Mouse (Mus musculus): ENCODE results near the gene Mark3.

Gene Mark3

DNA sequence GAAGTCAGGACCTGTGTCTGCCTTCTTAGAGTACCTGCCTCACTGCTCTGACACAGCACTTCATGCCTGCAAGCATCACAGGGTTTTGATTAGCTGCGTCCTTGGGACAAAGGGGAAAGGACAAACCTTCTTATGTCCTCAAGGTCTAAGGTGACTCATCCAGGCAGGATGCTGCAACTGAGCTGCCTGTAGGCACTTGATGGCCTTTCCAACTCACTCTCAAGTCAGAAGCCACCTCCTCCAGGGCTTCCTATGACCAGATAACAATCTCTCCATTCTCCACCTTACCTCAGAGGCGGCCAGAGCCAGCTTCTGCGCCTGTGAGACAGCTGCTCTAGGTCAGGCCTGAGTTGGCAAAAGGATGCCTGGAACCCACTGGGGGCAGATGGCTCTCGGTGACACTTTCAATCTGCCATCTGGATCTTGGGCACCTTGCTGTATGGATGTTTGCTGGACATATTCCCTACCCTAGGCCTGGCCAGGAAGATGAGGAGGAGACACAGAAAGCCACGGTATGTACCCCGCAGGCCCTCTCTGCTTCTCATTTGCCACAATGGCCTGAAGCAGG lies 124.1 kb downstream of the Mark3 start:
- ATAC-seq (ENCODE audit: low TSS enrichment), result no peak

DNA sequence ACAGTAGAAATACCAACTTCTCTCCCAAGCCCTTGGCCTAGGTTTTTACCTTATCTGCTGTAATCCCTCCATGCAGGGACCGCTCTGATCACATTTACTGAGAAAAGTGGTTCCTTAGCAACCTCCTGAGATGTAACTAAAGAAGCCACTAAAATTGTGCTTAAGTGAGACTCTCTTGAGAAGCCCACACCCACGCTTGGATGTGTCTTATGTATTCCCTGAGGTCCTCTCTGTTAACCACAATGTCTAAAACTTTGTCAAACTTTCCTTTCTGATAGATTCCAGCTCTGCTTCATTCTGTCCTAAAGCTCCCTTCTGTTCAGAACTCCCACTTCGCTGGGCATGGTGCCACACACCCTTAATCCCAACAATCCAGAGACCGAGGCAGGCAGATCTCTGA lies 125.2 kb downstream of the Mark3 start:
- peak; percentile 39 for ATAC-seq (ENCODE audit: low TSS enrichment)

DNA sequence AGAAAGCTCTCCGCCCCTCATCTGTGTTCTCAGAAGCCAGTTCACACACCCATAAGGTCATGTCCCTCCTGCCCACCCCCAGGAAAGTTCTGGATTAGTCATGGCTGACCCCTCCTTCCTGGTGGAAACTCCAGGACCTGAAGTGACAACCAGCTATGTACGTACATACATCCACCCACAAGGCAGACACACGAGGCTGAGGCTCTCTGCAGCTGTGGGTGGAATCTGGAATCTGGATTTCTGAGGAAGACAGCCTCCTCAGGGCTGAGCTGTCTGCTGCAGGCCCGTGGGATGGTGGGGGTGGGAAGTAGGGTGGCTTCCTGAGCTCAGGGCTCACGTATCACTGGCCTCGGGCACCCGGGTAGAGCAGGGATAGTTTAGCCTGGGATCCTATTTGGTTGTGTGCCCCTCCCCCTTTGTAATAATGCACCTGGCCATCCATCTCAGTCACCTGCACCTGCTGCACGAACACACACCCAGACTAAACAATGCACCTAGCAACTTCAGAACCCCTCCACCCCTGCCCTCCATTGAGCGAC lies 126.7 kb downstream of the Mark3 start:
- ATAC-seq (ENCODE audit: low TSS enrichment), result peak; percentile 72

DNA sequence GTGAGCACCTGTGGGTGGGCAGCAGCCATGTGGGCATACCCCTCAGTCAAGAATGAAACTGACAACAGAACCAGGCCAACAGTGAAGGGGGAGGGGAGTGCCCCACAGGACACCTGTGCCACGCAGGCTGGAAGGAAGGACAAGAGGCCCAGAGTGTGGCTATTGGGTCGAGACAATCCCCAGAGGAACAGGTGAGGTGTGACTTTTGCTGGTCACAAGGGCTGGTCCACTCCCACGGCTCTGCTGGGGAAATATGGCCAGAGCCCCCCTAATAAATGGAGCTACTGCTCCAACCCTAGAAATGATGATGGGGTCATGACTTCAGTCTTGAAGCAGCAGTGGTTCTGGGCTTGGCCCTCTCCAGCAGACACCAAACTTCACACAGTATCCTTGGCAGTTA lies 129.0 kb downstream of the Mark3 start:
- no peak for ATAC-seq (ENCODE audit: low TSS enrichment)

DNA sequence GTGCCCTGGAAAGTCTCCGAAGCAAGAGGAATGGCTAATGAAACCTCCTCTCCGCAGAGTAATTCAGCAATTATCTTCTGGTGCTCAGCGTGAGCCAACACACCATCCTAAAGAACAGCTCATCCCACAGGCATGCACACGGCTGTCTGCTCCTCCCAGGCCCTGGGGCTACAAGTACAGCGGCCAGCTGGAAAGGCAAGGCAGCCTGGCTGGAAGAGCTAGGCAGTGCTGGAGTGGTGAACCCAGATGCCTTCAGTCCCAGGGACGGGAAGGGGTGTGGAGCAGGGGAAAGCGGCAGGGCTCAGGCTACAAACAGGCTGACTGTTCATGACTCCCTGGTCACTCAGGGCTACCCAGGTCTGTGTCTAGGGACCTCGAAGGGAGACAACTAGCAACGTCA lies 130.3 kb downstream of the Mark3 start:
- no peak for ATAC-seq (ENCODE audit: low TSS enrichment)

DNA sequence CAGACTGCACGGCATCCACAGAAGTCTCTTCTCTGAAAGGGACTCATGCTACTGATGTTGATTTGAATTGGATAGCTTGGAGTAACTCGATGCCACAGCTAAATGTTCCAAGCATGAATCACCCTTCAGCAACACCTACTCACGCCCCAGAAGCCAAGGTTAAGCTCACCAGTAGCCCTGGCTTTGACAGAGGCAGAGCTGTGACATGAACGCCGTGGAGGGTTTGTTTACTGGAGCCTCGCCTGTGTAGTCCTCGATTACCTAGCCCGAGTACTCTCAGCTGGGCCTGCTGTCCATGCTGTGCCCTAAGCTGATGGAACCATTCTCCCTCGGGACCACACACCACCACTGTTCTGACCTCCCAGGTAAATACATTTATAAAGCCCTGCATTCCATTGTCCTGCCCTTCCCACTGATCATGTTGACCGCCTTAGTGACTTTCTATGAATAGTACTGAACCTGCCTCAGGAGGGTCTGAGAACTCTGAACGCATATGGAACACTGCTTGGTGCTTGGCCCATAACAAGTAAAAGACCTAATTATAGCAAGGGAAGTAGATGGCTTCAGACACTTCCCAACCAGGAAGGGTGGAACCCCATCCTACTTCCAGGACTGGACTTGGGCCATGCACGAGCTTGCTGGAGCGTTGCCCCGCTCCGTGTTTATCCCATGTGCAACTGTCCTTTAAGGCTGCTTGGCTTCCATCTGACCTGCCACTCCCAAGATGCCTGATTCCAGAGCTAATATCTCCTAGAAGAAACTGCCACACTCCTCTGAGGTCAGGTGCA lies 131.1 kb downstream of the Mark3 start:
- 0 out of 2 replicates have a peak, but pooled peaks have one; percentile 1 for ATAC-seq (ENCODE audit: low TSS enrichment)
